Mouse (Mus musculus) kidney, postnatal 36 days (tissue): ENCODE measurements around the gene Pgap3.
"Not testable (repeated sequence)": the region's sequence is repeated elsewhere in the genome, so short reads cannot be mapped to it uniquely, and the experiment has no call there.

Experiments used
- DNase-seq, 2 experiments: peaks; one replicate each; pipeline ENCODE4 v3.0.0; 2021 to 2022; ENCODE audit warnings: mixed read lengths in 2 of 2

Gene Pgap3

DNA sequence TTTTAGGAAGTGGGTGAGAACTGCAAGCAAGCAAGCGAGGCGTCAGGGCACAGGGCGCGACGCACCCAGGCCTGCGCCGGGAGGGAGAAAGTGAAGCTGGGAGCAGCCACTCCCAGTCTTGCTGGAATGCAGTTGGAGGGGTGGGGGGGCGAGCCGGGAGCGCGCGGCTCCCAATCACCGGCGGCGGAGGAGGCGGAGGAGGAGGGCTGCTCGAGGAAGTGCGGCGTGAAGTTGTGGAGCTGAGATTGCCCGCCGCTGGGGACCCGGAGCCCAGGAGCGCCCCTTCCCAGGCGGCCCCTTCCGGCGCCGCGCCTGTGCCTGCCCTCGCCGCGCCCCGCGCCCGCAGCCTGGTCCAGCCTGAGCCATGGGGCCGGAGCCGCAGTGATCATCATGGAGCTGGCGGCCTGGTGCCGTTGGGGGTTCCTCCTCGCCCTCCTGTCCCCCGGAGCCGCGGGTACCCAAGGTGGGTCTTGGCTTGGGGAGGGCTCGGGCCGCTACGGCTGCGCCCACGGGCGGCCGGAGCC, 12.0 kb upstream of the Pgap3 start, which contains the start of gene Erbb2:
Erbb2 (plus strand) TSS at position 198 of the 524 bp plus-strand sequence.
- peak; percentile 90 to 92 for DNase-seq

- DNase-seq = peak; percentile 79
Observed at GRCm38 (mm10) chr11:98409341-98409822, 9.1 kb upstream of the Pgap3 start.

DNA sequence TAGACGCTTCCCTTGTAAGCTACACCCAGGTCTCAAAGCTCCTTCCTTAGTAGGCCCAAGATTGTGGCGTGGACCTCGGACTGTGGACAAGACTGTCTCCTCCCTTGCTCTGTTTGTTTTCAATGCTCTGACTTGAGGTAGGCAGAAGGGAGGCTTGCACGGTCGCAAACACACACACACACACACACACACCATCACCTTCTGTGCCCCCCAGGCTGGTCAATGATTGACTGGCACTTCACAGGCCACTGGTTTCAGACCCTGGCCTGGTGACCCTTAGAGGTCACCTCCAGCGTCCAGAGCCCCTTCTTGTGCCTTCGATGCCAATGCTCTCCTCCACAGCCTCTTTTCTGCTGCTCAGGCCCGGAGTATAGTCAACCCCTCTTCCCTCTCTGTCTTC, 8.6 kb upstream of the Pgap3 start:
- DNase-seq = peak; percentile 92 to 93

DNA sequence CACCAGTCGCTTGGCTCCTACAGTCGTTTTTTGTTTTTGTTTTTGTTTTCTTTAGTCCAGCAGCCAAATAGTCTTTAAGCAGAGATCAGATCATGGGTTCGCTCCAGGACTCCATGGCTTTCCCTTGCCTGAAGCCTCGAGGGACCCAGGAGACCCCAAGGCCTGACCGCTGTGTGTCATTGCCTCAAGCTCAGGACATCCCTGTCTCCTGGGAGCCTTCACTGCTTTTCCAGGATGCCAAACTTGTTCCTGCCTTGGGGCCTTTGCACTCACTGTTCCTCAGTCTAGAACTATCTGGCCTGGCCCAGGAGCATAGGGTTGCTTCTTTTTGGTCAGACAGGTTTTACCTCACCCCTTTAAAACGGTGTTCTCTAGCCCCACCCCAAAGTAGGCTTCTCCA, 6.3 kb upstream of the Pgap3 start:
- DNase-seq = peak in 1 of 2 experiments; percentile 48

GRCm38 (mm10) chr11:98400816-98401215, 526 bp upstream of the Pgap3 start:
- DNase-seq = peak; percentile 71 to 84

GRCm38 (mm10) chr11:98397946-98398345, 2.3 kb downstream of the Pgap3 start:
- no peak for DNase-seq

- peak; percentile 79 to 83 for DNase-seq
Observed at GRCm38 (mm10) chr11:98395041-98395440, 5.2 kb downstream of the Pgap3 start.

- DNase-seq = peak in 1 of 2 experiments; percentile 52
Observed at GRCm38 (mm10) chr11:98394301-98394700, 6.0 kb downstream of the Pgap3 start.

DNA sequence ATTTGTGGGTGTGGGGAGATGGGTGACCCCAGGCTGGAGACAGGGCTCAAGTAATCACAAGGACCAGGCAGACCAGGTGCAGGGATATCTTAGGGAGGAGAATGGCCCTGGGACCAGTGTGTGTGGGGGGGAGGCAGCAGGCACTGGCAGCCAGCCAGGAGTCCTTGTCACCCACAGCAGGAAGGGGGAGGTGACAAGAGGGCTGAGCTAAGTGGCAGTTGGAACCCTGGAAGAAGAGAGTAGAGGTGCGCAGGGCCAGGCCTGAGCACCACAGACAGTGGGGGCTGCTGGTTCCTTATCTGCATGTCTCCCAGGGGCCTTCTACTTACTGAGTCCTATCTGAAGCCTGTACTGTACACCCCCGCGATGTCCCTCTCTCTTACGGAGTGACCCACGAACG, 7.0 kb downstream of the Pgap3 start:
- DNase-seq = peak in 1 of 2 experiments; percentile 43

DNA sequence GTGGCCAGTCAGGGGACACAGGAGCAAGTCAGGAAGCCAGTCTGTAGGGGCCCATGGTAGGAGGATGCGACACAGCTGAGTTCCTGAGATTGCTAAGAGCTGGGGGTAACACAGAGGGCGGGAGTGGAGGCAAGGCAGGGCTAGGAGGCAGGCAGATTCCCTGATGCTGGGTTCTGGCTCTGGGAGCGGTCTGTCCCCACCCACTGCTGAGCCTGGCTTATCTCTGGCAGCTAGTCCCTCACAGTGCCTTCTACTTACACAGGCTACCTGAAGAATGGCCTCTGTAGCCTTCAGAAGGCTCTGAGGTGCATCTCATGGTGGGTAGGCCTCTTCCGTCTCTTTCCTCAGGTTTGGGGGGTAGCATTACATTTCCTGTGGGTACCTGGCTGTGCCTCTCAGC, 7.6 kb downstream of the Pgap3 start:
- no peak for DNase-seq

- DNase-seq = no peak
Observed at GRCm38 (mm10) chr11:98392034-98392433, 8.3 kb downstream of the Pgap3 start.

DNA sequence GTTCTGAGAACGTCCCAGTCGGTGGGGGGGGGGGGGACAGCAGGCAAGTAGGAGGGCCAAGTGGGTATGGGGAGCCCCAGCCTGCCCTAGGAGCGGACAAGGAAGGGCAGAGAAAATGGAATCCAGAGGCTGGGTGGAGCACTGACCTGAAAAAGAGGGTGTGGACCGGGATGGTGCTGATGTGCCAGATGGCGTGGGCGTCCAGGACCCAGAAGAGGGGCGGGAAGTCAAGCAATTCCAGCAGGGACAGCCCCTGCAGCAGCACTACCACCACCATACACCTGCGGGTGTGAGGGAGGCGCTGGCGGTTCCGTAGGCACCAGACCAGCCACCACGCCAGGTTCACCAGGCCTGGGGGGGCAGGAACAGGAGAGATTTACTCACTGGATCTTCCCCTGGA, 10.1 kb downstream of the Pgap3 start:
- DNase-seq = no peak

GRCm38 (mm10) chr11:98389221-98389780, 11.0 kb downstream of the Pgap3 start:
- DNase-seq = peak; percentile 63 to 82

- DNase-seq = no peak
Observed at GRCm38 (mm10) chr11:98388282-98388681, 12.0 kb downstream of the Pgap3 start.

- DNase-seq = no peak
Observed at GRCm38 (mm10) chr11:98387056-98387577, 13.2 kb downstream of the Pgap3 start.

DNA sequence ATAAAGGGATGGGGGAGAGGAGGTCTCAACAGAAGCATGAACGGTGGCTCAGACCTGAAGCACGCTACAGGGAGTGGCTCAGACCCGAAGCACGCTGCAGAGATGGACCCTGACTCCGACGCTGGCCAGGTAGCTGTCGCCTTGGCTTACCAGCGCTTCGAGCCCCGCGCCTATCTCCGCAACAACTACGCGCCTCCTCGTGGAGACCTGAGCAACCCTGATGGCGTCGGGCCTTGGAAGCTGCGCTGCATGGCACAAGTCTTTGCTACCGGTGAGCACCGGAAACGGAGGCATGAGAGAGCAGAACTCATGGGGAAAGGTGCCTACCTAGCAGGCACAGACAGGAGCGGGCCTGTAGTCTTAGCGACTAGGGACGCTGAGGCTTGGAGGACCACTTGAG, 13.7 kb downstream of the Pgap3 start:
- DNase-seq = no peak

DNA sequence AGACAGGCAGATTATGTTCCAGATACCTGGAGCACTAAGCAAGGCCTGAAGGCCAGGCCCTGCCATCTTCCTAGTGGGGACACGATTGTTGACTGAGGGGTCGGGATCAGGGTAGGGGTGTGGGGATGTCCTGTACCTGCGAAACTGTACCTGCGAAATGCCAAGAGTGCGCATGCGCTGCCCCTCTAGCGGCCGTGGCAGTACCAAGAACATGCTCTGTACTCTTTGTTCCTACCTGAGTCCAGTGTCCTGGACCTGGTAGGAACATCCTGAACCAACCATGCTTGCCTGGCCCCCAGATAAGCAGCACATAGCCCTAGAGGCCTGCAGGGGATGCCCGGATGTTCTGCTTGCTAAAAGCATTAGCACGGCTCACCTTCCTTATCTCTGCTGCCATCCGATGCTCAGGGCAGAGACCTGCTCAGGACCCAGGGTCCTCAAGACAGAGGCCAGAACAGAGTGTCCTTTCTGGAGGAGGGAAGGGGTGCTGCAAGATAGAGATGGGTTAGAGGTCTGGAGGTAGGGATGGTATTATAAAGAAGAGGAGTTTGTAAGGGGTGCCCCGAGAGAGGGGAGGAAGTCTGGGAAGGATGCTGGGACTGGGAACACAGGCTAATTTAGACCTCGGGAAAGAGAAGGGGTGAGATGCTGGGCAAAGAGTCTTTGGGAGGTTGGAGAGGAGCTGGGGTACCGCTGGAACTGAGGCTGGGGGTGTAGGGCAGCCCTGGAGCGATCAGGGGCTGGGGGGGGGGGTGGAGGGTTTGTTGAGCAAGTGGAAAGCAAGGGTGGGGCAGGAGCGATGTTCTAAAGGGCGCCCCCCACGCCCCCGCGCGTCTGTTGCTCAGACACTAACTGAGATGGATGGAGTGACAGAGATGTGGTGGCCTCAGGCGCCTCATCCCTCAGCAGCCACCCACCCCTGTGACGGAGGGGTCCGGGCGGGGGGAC, 14.4 kb downstream of the Pgap3 start, which contains the start of gene Pnmt:
Pnmt (plus strand) TSS at position 813 of the 948 bp plus-strand sequence.
- no peak for DNase-seq

DNA sequence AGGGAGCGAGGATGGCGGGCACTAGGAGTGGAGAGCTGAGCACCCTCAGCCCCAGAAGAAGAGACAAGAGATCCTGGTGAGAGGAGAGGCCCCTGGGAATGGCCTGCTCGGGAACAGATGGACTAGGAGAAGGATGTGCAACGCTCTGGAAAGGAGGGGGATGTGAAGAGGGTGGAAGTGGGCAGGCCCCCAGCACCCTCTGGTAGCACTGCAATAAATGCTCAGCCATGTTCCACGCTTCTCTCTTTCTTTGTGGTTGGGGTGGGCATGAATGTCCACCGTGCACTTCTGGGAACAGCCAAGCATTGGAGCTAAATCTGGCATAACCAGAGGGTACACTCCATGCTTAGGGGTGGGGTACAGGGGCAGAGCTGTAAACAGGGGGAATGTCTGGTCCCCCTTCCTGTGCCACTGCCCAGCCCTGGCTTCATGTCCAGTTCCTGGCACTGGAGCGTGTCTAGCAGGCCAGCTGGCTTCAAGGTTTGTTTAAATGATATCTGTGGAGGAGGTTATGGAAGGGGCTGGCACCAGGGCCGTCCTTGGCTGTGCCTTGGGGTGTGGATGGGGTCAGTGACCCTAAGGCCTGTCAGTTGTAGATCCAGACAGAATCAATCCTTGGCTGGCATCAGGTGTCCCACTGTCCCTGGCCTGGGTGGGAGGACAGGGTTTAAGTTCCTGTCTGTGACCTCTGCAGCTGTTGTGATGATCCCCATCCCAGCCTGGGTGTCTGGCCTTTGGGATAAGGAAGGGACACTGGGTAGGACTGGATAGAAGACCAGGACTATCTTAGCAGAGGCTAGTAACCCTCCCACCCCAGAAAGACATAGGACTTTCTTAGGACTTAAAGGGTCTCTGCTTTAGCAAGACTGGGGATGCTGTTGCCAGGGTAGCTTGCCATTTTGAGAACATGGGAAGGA, 15.3 kb downstream of the Pgap3 start:
- no peak for DNase-seq

DNA sequence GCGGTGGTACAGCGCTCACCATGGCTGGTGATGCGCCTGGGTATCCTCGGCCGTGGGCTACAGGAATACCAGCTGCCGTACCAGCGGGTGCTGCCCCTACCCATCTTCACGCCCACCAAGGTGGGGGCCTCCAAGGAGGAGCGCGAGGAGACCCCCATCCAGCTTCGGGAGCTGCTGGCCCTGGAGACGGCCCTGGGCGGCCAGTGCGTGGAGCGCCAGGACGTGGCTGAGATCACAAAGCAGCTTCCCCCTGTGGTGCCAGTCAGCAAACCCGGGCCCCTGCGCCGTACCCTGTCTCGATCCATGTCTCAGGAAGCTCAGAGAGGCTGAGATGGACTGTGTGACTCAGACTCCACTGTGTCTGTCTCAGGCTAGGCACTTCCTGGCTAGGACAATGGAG, 16.1 kb downstream of the Pgap3 start:
- no peak for DNase-seq

DNA sequence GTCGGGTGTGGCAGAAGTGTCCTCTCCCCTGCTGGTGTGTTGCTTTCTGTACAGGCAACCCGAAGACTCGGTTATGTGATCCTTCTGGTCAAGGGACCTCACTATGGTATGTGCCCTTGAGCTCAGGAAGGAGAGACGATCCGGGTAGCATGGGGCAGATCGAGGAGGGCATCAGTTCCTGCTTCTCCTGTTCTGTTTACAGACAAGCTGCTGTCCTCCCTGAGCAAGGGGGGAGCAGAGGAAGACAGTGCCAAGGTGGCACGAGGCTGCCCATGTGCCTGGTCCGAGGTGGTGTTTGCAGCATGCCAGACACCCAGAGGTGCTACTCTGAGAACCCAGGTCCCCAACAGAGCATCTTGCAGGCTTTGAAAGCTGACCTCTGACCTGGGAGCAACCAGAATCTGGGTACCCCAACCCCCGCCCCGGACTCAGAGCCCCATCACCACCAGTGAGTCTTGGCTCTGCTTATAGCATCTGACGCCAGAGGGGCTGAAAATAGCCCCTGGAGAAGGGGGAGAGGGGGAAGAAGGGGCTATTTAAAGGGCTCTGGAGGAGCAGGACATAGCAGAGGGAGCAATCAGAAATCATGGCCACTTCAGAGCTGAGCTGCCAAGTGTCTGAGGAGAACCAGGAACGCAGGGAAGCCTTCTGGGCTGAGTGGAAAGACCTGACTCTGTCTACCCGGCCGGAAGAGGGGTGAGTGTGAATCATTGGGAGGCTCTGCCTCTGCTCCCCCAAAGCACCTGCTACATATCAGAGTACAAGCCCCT, 16.8 kb downstream of the Pgap3 start, which contains the start of gene Tcap:
Tcap (plus strand) TSS at position 551 of the 770 bp plus-strand sequence.
- no peak for DNase-seq

- DNase-seq = not testable (repeated sequence)
Observed at GRCm38 (mm10) chr11:98382405-98382804, 17.9 kb downstream of the Pgap3 start.
